Mouse (Mus musculus): ENCODE measurements around the gene Fcho1. TPM values are rescaled to one million over a fixed set of nuclear protein-coding genes. Genes with fewer than 3 reads are reported as not detected.

Fcho1 gene
- polyA plus RNA-seq (2014; fragmentation: Illumina TruSeq; extraction: RNeasy Lipid Tissue Mini Kit (QIAGEN cat#74804); ENCODE audit: low read depth, low replicate concordance) = not detected

GRCm38 (mm10) chr8:71725122-71725924 is at the start of gene Fcho1:
TSS of gene Fcho1 (minus strand) at chr8:71725716.

DNA sequence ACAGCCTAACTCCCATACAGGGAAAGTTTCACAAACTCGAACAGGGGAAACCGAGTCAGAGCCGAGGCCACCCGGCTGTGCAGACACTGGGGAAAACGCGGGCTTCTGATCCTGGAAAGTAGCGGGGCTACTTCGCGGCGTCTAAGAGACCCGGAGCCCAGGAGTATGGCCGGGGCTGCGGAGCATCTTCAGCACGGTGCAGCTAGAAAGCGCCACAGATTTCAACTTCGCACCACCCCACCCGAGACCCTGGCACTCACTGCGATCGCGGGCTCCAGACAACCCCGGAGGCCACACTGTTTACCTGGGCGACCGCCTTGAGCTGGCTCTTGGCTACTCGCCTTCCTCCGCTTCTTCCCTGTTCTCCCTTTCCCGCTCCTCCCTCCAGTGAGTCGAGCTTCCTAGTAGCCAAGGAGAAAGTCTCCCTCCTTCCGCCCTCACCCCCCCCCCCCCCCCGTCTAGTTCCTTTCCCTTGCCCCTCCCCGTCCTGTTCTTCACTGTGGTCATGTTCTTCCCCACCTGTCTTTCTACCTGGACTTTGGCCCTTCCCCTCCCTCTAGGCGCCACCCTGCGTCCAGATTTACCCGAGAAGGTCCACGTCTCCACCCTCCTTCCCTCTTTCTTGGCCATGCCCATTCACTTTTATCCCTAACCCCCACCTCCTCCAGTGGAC is 24.0 kb downstream of the Fcho1 start, which contains the start of gene B3gnt3:
B3gnt3 (minus strand) TSS at position 376 of the 673 bp plus-strand sequence.

DNA sequence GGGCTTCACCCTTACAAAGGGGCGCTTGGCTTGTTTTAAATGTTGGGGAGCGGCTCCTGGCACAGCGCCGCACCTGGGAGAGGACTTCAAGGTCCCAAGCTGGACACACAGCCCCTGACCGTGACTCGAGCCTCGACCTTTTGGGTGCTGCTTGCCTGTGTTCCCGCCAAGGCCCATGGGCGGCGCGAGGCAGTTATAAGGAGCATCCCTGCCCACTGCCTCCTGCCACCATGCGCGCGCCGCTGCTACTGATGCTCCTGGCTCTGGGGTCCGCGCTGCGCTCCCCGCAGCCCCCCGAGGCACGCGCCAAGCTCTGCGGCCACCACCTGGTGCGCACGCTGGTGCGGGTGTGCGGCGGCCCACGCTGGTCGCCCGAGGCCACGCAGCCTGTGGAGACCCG is 36.5 kb downstream of the Fcho1 start, which contains the start of gene Insl3:
Insl3 (plus strand) TSS at position 187 of the 400 bp plus-strand sequence.

GRCm38 (mm10) chr8:71676020-71676741 is 49.3 kb downstream of the Fcho1 start, which contains the start of gene Jak3:
TSS of gene Jak3 (plus strand) at chr8:71676296.

GRCm38 (mm10) chr8:71671549-71671965 is 54.0 kb downstream of the Fcho1 start, which contains the start of gene Unc13a:
TSS of gene Unc13a (minus strand) at chr8:71671757.

Other genes with a start within 250 kb of the Fcho1 start
- 0.07 TPM for gene Ano8, start 239.8 kb downstream of the Fcho1 start, polyA plus RNA-seq (2014; fragmentation: Illumina TruSeq; extraction: RNeasy Lipid Tissue Mini Kit (QIAGEN cat#74804); ENCODE audit: low read depth, low replicate concordance)
- gene Gtpbp3, start 237.6 kb downstream of the Fcho1 start, polyA plus RNA-seq (2014; fragmentation: Illumina TruSeq; extraction: RNeasy Lipid Tissue Mini Kit (QIAGEN cat#74804); ENCODE audit: low read depth, low replicate concordance) = 0.59 TPM
- gene Plvap, start 214.0 kb downstream of the Fcho1 start, polyA plus RNA-seq (2014; fragmentation: Illumina TruSeq; extraction: RNeasy Lipid Tissue Mini Kit (QIAGEN cat#74804); ENCODE audit: low read depth, low replicate concordance) = not detected
- gene Ccdc194, start 200.0 kb downstream of the Fcho1 start, polyA plus RNA-seq (2014; fragmentation: Illumina TruSeq; extraction: RNeasy Lipid Tissue Mini Kit (QIAGEN cat#74804); ENCODE audit: low read depth, low replicate concordance) = not detected
- gene Bst2, start 188.3 kb downstream of the Fcho1 start, polyA plus RNA-seq (2014; fragmentation: Illumina TruSeq; extraction: RNeasy Lipid Tissue Mini Kit (QIAGEN cat#74804); ENCODE audit: low read depth, low replicate concordance) = 0.88 TPM
- gene Mvb12a, start 182.8 kb downstream of the Fcho1 start, polyA plus RNA-seq (2014; fragmentation: Illumina TruSeq; extraction: RNeasy Lipid Tissue Mini Kit (QIAGEN cat#74804); ENCODE audit: low read depth, low replicate concordance) = 1.1 TPM
- gene Tmem221, start 166.8 kb downstream of the Fcho1 start, polyA plus RNA-seq (2014; fragmentation: Illumina TruSeq; extraction: RNeasy Lipid Tissue Mini Kit (QIAGEN cat#74804); ENCODE audit: low read depth, low replicate concordance) = 0.34 TPM
- gene Nxnl1, start 159.1 kb downstream of the Fcho1 start, polyA plus RNA-seq (2014; fragmentation: Illumina TruSeq; extraction: RNeasy Lipid Tissue Mini Kit (QIAGEN cat#74804); ENCODE audit: low read depth, low replicate concordance) = 0.38 TPM
- 2.4 TPM for gene Slc27a1, start 156.8 kb downstream of the Fcho1 start, polyA plus RNA-seq (2014; fragmentation: Illumina TruSeq; extraction: RNeasy Lipid Tissue Mini Kit (QIAGEN cat#74804); ENCODE audit: low read depth, low replicate concordance)
- gene Pgls, start 133.5 kb downstream of the Fcho1 start, polyA plus RNA-seq (2014; fragmentation: Illumina TruSeq; extraction: RNeasy Lipid Tissue Mini Kit (QIAGEN cat#74804); ENCODE audit: low read depth, low replicate concordance) = 0.36 TPM
- gene Fam129c, start 128.1 kb downstream of the Fcho1 start, polyA plus RNA-seq (2014; fragmentation: Illumina TruSeq; extraction: RNeasy Lipid Tissue Mini Kit (QIAGEN cat#74804); ENCODE audit: low read depth, low replicate concordance) = 1.4 TPM
- gene Colgalt1, start 114.7 kb downstream of the Fcho1 start, polyA plus RNA-seq (2014; fragmentation: Illumina TruSeq; extraction: RNeasy Lipid Tissue Mini Kit (QIAGEN cat#74804); ENCODE audit: low read depth, low replicate concordance) = 17.1 TPM
- 0.04 TPM for gene Unc13a, start 54.0 kb downstream of the Fcho1 start, polyA plus RNA-seq (2014; fragmentation: Illumina TruSeq; extraction: RNeasy Lipid Tissue Mini Kit (QIAGEN cat#74804); ENCODE audit: low read depth, low replicate concordance)
- gene Jak3, start 49.4 kb downstream of the Fcho1 start, polyA plus RNA-seq (2014; fragmentation: Illumina TruSeq; extraction: RNeasy Lipid Tissue Mini Kit (QIAGEN cat#74804); ENCODE audit: low read depth, low replicate concordance) = 0.06 TPM
- gene Insl3, start 36.5 kb downstream of the Fcho1 start, polyA plus RNA-seq (2014; fragmentation: Illumina TruSeq; extraction: RNeasy Lipid Tissue Mini Kit (QIAGEN cat#74804); ENCODE audit: low read depth, low replicate concordance) = 108 TPM
- 0.13 TPM for gene B3gnt3, start 23.9 kb downstream of the Fcho1 start, polyA plus RNA-seq (2014; fragmentation: Illumina TruSeq; extraction: RNeasy Lipid Tissue Mini Kit (QIAGEN cat#74804); ENCODE audit: low read depth, low replicate concordance)
- 5.6 TPM for gene Zfp709, start 156.3 kb upstream of the Fcho1 start, polyA plus RNA-seq (2014; fragmentation: Illumina TruSeq; extraction: RNeasy Lipid Tissue Mini Kit (QIAGEN cat#74804); ENCODE audit: low read depth, low replicate concordance)
- gene Zfp882, start 182.9 kb upstream of the Fcho1 start, polyA plus RNA-seq (2014; fragmentation: Illumina TruSeq; extraction: RNeasy Lipid Tissue Mini Kit (QIAGEN cat#74804); ENCODE audit: low read depth, low replicate concordance) = 2.9 TPM
- 34.1 TPM for gene Zfp617, start 182.9 kb upstream of the Fcho1 start, polyA plus RNA-seq (2014; fragmentation: Illumina TruSeq; extraction: RNeasy Lipid Tissue Mini Kit (QIAGEN cat#74804); ENCODE audit: low read depth, low replicate concordance)
- gene Zfp961, start 225.3 kb upstream of the Fcho1 start, polyA plus RNA-seq (2014; fragmentation: Illumina TruSeq; extraction: RNeasy Lipid Tissue Mini Kit (QIAGEN cat#74804); ENCODE audit: low read depth, low replicate concordance) = 18.2 TPM